Mouse (Mus musculus) embryonic fibroblast, embryonic 13.5 days (primary cell): ENCODE results near the gene Gm7694. TPM values are rescaled to one million over a fixed set of nuclear protein-coding genes. Genes with fewer than 3 reads are reported as not detected.

Source experiments
- H3K27ac ChIP-seq: 2 replicates; pipeline ENCODE4 v1.5.1; 2012; ENCODE audit warnings: low read length, control low read depth, inconsistent platforms; ENCODE audit not compliant: insufficient read depth
- H3K4me1 ChIP-seq: 2 replicates; pipeline ENCODE4 v1.6.1; 2011; ENCODE audit warnings: low read length; ENCODE audit not compliant: control insufficient read depth, insufficient read depth
- H3K4me3 ChIP-seq: 2 replicates; pipeline ENCODE4 v1.5.1; 2011; ENCODE audit warnings: mild to moderate bottlenecking, control low read depth, low read length; ENCODE audit not compliant: insufficient read depth
- CTCF ChIP-seq: IDR thresholded peaks from 2 replicates; pipeline ENCODE4 v1.5.1; 2011; ENCODE audit warnings: mild to moderate bottlenecking, control low read depth, low read length, moderate library complexity, borderline replicate concordance; ENCODE audit not compliant: insufficient read depth
- POLR2A ChIP-seq: IDR thresholded peaks from 2 replicates; pipeline ENCODE4 v1.6.1; 2011; ENCODE audit warnings: low read depth, mild to moderate bottlenecking, control low read depth, low read length, moderate library complexity
- polyA plus RNA-seq: library from polyadenylated mRNA; stranded (reverse); fragments of >200 nt; gene quantifications from 2 replicates; pipeline ENCODE4 v1.2.4, GENCODE M21; 2011; ENCODE audit warnings: low read depth; ENCODE audit not compliant: missing spikeins, insufficient read length

Gene Gm7694
- polyA plus RNA-seq, 1 experiment = 1.5 TPM

DNA sequence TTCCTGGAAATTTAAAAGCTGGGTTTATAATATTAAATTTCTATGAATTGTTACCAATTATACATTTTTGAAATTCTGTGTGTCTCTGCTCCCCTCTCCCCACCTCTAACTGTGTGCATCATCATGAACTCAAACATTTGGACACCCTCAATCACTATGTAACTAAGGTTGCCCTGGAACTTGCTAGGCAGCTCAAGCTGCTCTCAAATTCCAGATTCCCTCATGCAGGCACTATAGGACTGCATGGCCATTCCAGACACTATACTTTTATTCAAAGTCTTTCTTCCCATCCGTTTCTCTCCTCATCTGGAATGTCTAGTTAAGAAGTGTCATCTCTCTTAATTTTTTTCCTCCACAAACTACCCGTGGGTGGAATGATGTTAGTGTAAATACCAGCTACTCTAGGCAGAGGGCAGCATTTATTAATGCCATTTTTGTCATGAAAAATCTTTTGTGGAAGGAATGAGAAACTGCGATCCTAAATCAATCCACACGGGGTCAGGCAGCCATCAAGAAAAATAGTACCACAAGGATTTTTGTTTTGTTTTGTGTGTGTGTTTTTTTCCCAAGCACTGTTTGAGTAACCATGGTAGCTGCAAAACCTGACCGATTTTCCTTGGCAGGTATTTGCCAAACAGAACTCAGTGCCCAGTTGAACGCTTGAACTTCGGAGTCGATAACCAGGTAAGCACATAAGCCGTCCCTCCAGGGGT, 13.7 kb downstream of the Gm7694 start:
- Histone ChIP-seq H3K27ac (no peak overlapping the region), H3K4me3 (no peak overlapping the region), H3K4me1 (no peaks in the 10 kb centered on the region)
- no peak for TF ChIP-seq CTCF
- TF ChIP-seq POLR2A = no peak

DNA sequence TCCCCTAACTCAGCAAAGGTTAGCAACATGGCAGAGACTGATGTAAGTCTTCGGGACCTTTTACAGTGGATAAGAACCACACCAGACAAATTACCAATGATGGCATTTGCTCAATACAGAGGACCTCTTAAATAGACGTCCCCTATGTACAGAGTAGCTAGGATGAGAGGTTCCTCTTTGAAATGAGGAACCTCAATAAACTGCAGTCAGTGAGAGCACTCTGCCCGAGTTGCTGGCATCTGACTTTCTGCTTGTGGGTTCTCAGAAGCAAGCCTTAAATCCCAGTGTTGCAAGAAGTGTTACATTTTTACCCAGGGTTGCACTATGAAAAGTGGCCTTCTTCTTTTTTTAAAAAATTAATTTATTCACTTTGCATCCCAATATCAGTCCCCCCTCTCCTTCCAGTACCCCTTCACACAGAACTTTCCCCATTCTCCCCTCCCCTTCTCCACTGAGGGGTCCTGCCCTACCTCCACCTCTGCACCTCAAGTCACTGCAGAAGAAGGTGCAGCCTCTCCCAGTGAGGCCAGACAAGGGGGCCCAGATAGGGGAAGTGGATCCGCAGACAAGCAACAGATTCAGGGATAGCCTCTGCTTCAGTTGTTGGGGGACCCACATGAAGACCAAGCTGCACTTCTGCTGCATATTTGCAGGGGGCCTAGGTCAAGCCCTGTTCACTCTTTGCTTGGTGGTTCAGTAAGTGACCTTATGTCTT, 23.6 kb downstream of the Gm7694 start:
- Histone ChIP-seq H3K27ac (no peak overlapping the region), H3K4me1 (no peaks in the 10 kb centered on the region)

DNA sequence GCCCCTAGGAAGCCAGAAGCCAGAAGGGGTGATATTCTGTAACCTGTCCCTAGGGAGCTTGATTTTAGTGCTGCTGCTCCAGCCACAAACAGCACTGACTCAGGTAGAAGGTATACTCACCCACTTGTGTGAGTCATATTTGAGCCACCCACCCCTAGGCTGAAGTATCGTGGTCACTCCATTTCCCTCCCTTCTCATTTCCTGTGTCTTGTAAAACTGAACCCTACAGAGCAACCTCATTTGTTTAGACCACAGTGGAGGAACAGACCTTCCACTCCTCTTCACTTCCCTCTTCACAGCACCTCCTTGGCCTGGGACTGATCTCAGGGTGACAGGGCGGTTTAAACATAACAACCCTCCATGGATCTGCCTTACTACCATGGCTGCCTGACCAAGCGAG, 29.1 kb downstream of the Gm7694 start, which contains the start of gene Sh2d1b1:
Gene Sh2d1b1, plus strand, starts transcription at position 305 of the 400 bp plus-strand sequence.
- Histone ChIP-seq H3K4me3 (no peak within 1 kb of the TSS), H3K27ac (no peak within 1 kb of the TSS), H3K4me1 (no peaks in the 10 kb centered on the region)
- no peak for TF ChIP-seq CTCF
- TF ChIP-seq POLR2A = no peak

More for the DNA sequence above, 23.6 kb downstream of the Gm7694 start:
- no peak overlapping the region for H3K4me3 ChIP-seq
- TF ChIP-seq POLR2A (no peak), CTCF (no peak)

DNA sequence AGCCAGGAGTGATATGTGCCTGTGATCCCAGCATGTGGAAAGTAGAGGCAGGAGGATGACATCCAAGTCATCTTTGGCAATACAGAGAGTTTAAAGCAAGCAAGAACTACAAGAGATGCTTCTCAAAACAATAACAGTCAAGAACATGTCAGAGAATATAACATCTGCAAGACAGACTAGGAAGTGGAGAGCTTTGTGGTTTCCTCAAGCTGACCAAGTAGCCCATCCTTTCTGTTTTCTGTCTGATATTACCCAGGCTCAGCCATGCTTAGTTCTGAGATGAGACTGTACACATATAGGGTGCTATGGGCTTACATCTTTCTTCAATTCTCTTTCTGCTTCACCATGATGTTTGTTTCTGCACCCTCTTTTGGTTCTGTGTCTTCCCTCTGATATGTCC, 32.9 kb downstream of the Gm7694 start:
- Histone ChIP-seq H3K4me1 (no peaks in the 10 kb centered on the region), H3K4me3 (no peak overlapping the region), H3K27ac (no peak overlapping the region)
- TF ChIP-seq CTCF (no peak), POLR2A (no peak)

GRCm38 (mm10) chr1:170270696-170271095, 35.4 kb downstream of the Gm7694 start:
- Histone ChIP-seq H3K27ac (no peak overlapping the region), H3K4me3 (no peak overlapping the region), H3K4me1 (no peaks in the 10 kb centered on the region)
- TF ChIP-seq CTCF (no peak), POLR2A (no peak)

DNA sequence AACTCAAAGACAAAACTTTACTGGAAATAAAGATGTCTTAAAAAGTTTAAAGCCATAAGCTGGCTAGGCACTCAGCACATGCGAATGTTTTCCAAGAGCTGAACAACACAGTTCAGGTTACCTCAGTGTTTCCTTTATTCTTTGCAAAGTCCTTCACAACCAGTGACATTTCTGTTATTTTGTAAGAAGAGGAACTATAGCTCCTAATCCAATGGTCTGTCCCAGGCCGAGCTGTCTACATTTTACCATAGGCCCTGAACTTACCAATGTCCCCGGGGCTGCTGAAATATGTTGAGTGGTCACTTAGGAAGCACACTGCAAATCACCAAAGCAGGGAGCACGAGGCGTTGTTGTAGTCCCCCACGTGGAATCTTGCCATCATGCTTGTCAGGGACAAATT, 35.9 kb downstream of the Gm7694 start:
- no peaks in the 10 kb centered on the region for H3K4me1 ChIP-seq
- TF ChIP-seq CTCF = no peak
- no peak for TF ChIP-seq POLR2A
- no peak overlapping the region for H3K4me3 ChIP-seq
- H3K27ac ChIP-seq = no peak overlapping the region

DNA sequence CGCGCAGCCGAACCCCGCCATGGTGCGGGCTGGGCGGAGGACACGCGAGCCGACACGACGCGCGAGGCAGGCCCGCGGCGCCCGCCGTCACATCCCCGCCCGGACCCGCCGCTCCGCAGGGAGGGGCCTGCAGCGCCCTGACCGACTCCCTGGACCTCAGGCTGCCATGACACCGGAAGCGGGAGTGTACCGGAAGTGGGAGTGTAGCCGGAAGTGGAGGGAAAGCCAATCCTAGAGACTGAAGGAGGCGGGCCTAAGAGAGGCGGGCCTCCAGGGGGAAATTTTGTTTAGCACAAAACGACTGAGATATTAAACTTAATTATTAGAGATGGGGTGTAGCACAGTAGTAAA, 50.6 kb downstream of the Gm7694 start:
- peak; percentile 81 for TF ChIP-seq POLR2A
- TF ChIP-seq CTCF = no peak
- Histone ChIP-seq H3K4me3 (peak overlapping the region; percentile 66), H3K4me1 (no peaks in the 10 kb centered on the region), H3K27ac (no peak overlapping the region)

DNA sequence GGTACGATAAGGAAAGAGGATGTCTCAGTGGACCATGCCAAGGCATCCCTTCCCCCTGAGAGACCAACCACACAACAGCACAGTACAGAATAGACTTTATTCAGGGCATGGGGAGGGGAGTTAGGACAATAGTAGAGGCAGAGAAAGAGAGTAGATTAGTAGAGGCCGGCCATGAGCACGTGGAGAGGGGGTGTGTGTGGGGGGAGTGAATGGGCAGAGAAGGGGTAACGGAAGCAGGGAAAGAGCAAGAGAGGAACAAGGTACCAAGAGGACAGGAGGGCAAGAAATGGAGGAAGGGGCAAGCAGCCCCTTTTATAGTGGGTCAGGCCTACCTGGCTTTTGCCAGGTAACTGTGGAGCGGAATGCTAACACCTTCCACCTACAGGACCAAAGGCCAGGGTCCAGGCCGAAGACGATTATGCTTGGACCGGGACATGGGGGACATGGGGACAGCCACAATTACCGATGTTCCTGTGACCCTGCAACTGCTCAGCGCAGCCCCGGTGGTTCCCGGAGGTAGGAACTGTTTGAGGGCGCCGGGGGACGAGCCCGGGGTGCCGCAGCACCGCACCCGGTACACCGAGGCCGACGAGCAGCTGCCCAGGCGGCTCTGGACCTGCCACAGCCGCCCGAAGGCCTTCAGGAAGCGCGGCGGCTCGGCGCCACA, 51.1 kb downstream of the Gm7694 start:
- no peak overlapping the region for H3K27ac ChIP-seq
- H3K4me3 ChIP-seq = peak overlapping the region; percentile 66
- TF ChIP-seq CTCF (no peak), POLR2A (no peak)
- no peaks in the 10 kb centered on the region for H3K4me1 ChIP-seq

Other genes starting within 250 kb of the Gm7694 start
- 254 and 299 TPM in 2 replicates for gene Ddr2, start 195.6 kb downstream of the Gm7694 start, polyA plus RNA-seq
- gene Uap1, start 131.4 kb downstream of the Gm7694 start, polyA plus RNA-seq = 56.9 and 59.0 TPM in 2 replicates
- 42.9 and 51.9 TPM in 2 replicates for gene Uhmk1, start 90.9 kb downstream of the Gm7694 start, polyA plus RNA-seq
- gene Sh2d1b2, start 73.6 kb downstream of the Gm7694 start, polyA plus RNA-seq = not detected in 2 replicates
- gene Sh2d1b1, start 29.0 kb downstream of the Gm7694 start, polyA plus RNA-seq = 0.19 and 0.75 TPM in 2 replicates
- not detected in 2 replicates for gene Spata46, start 2.5 kb upstream of the Gm7694 start, polyA plus RNA-seq